Mouse (Mus musculus) liver, embryonic 16.5 days (tissue): Measurements from ENCODE around the gene Slc1a2. TPM values are rescaled to one million over a fixed set of nuclear protein-coding genes. Genes with fewer than 3 reads are reported as not detected.

Experiments
- ATAC-seq: fragments of 200-750 bp; cut with Nextera tagmentation; 2 replicates; pipeline ENCODE4 v1.8.0; 2017; ENCODE audit warnings: low read depth, mild to moderate bottlenecking, moderate number of reproducible peaks, moderate library complexity
- H3K27ac ChIP-seq: fragments of 300-500 bp; sonication (generic); 2 replicates; pipeline ENCODE4 v1.5.1; 2014; ENCODE audit warnings: mild to moderate bottlenecking, low read length
- H3K27me3 ChIP-seq: fragments of 300-500 bp; sonication (generic); 2 replicates; pipeline ENCODE4 v1.6.1; 2014; ENCODE audit warnings: low read depth, low read length, mixed read lengths; ENCODE audit not compliant: control insufficient read depth, insufficient read depth
- H3K36me3 ChIP-seq: fragments of 300-500 bp; sonication (generic); 2 replicates; pipeline ENCODE4 v1.6.1; 2014; ENCODE audit warnings: mild to moderate bottlenecking; ENCODE audit not compliant: control insufficient read depth, insufficient read depth
- H3K4me1 ChIP-seq: fragments of 300-500 bp; sonication (generic); 2 replicates; pipeline ENCODE4 v1.6.1; 2014; ENCODE audit warnings: low read depth, low read length, mixed read lengths; ENCODE audit not compliant: control insufficient read depth
- H3K4me2 ChIP-seq: fragments of 300-500 bp; sonication (generic); 2 replicates; pipeline ENCODE4 v1.6.1; 2014; ENCODE audit warnings: low read depth, low read length, mixed read lengths
- H3K4me3 ChIP-seq: fragments of 300-500 bp; sonication (generic); 2 replicates; pipeline ENCODE4 v1.5.1; 2014; ENCODE audit warnings: low read depth, mild to moderate bottlenecking, low read length
- H3K9ac ChIP-seq: fragments of 300-500 bp; sonication (generic); 2 replicates; pipeline ENCODE4 v1.6.1; 2014; ENCODE audit warnings: low read depth, low read length
- H3K9me3 ChIP-seq: fragments of 300-500 bp; sonication (generic); replicated peaks from 2 replicates; pipeline ENCODE4 v1.6.1; 2016; ENCODE audit warnings: low read length; ENCODE audit not compliant: control insufficient read depth
- WGBS: fragments of 180-500 bp; shearing (Covaris S2); extraction: QIAGEN DNeasy Blood & Tissue Kit; methylation state at CpG from one replicate; pipeline ENCODE4 v1.1.7; 2014; ENCODE audit not compliant: insufficient replicate concordance; 5-methylcytosine and 5-hydroxymethylcytosine counted together
- polyA plus RNA-seq: library from polyadenylated mRNA; unstranded; fragments of >200 nt; fragmentation: Nextera tagmentation; extraction: Ambion mirVana; gene quantifications from 2 replicates; pipeline ENCODE4 v1.2.1, GENCODE M21; 2015

Slc1a2 gene
- polyA plus RNA-seq, 1 experiment from 2014 or later = 1.5 TPM

- Histone ChIP-seq H3K9me3 (no peaks in the 10 kb centered on the region), H3K36me3 (no peaks in the 10 kb centered on the region), H3K27ac (no peak overlapping the region), H3K4me3 (no peak overlapping the region), H3K4me1 (no peaks in the 10 kb centered on the region), H3K9ac (no peak overlapping the region), H3K4me2 (no peak overlapping the region), H3K27me3 (no peaks in the 10 kb centered on the region; the same call in 1 of the 2 replicates)
- no peak for ATAC-seq
- WGBS = 51% methylated on average over 7 of the region's 7 CpGs
Observed at GRCm38 (mm10) chr2:102712678-102713628, 54.5 kb downstream of the Slc1a2 start.

- ATAC-seq = no peak
- 48% methylated on average over 2 of the region's 2 CpGs for WGBS
- no peaks in the 10 kb centered on the region for H3K9me3 ChIP-seq
Observed at GRCm38 (mm10) chr2:102714320-102714719, 55.9 kb downstream of the Slc1a2 start.

GRCm38 (mm10) chr2:102715754-102716153 lies 57.3 kb downstream of the Slc1a2 start:
- Histone ChIP-seq H3K9me3 (no peaks in the 10 kb centered on the region), H3K4me1 (no peaks in the 10 kb centered on the region), H3K4me2 (no peak overlapping the region), H3K9ac (no peak overlapping the region), H3K4me3 (no peak overlapping the region), H3K36me3 (no peaks in the 10 kb centered on the region), H3K27ac (no peak overlapping the region), H3K27me3 (no peaks in the 10 kb centered on the region; the same call in 1 of the 2 replicates)
- peak; percentile 67 for ATAC-seq
- 14% methylated on average over 1 of the region's 1 CpGs for WGBS

More at GRCm38 (mm10) chr2:102714320-102714719, 55.9 kb downstream of the Slc1a2 start:
- Histone ChIP-seq H3K4me3 (no peak overlapping the region), H3K27me3 (no peaks in the 10 kb centered on the region; the same call in 1 of the 2 replicates), H3K36me3 (no peaks in the 10 kb centered on the region), H3K27ac (no peak overlapping the region), H3K9ac (no peak overlapping the region), H3K4me2 (no peak overlapping the region), H3K4me1 (no peaks in the 10 kb centered on the region)

- Histone ChIP-seq H3K9ac (no peak overlapping the region), H3K27ac (no peak overlapping the region), H3K4me1 (no peaks in the 10 kb centered on the region; the same call in 1 of the 2 replicates), H3K4me2 (no peak overlapping the region), H3K4me3 (no peak overlapping the region), H3K36me3 (no peaks in the 10 kb centered on the region), H3K27me3 (no peaks in the 10 kb centered on the region), H3K9me3 (no peaks in the 10 kb centered on the region)
- peak; percentile 24; the same call in 1 of the 2 replicates for ATAC-seq
- WGBS = 37% methylated on average over 2 of the region's 2 CpGs
Observed at GRCm38 (mm10) chr2:102721859-102722258, 63.4 kb downstream of the Slc1a2 start.

- Histone ChIP-seq H3K4me3 (no peak overlapping the region), H3K4me2 (no peak overlapping the region)
- 62% methylated on average over 3 of the region's 3 CpGs for WGBS
Observed at GRCm38 (mm10) chr2:102725054-102725453, 66.6 kb downstream of the Slc1a2 start.

GRCm38 (mm10) chr2:102730386-102730785 lies 71.9 kb downstream of the Slc1a2 start:
- H3K36me3 ChIP-seq = no peaks in the 10 kb centered on the region
- H3K4me2 ChIP-seq = no peak overlapping the region
- no peaks in the 10 kb centered on the region for H3K4me1 ChIP-seq
- no peaks in the 10 kb centered on the region for H3K9me3 ChIP-seq
- no peak overlapping the region for H3K9ac ChIP-seq
- WGBS = 58% methylated on average over 5 of the region's 5 CpGs
- no peak overlapping the region for H3K27ac ChIP-seq
- ATAC-seq = no peak
- H3K4me3 ChIP-seq = no peak overlapping the region
- no peaks in the 10 kb centered on the region for H3K27me3 ChIP-seq

More at GRCm38 (mm10) chr2:102725054-102725453, 66.6 kb downstream of the Slc1a2 start:
- no peak overlapping the region for H3K9ac ChIP-seq
- ATAC-seq = no peak
- no peaks in the 10 kb centered on the region for H3K36me3 ChIP-seq
- no peaks in the 10 kb centered on the region for H3K9me3 ChIP-seq
- H3K4me1 ChIP-seq = no peaks in the 10 kb centered on the region; the same call in 1 of the 2 replicates
- no peak overlapping the region for H3K27ac ChIP-seq
- no peaks in the 10 kb centered on the region for H3K27me3 ChIP-seq

GRCm38 (mm10) chr2:102730788-102731187 lies 72.3 kb downstream of the Slc1a2 start:
- no peaks in the 10 kb centered on the region for H3K4me1 ChIP-seq
- H3K9ac ChIP-seq = no peak overlapping the region
- H3K4me3 ChIP-seq = no peak overlapping the region
- WGBS = 80% methylated on average over 8 of the region's 8 CpGs
- no peaks in the 10 kb centered on the region for H3K9me3 ChIP-seq
- ATAC-seq = no peak
- no peaks in the 10 kb centered on the region for H3K36me3 ChIP-seq
- H3K27ac ChIP-seq = no peak overlapping the region
- H3K27me3 ChIP-seq = no peaks in the 10 kb centered on the region
- no peak overlapping the region for H3K4me2 ChIP-seq

GRCm38 (mm10) chr2:102733128-102733527 lies 74.7 kb downstream of the Slc1a2 start:
- H3K4me3 ChIP-seq = no peak overlapping the region
- no peaks in the 10 kb centered on the region for H3K27me3 ChIP-seq
- no peak overlapping the region for H3K27ac ChIP-seq
- ATAC-seq = no peak
- no peaks in the 10 kb centered on the region for H3K36me3 ChIP-seq
- H3K4me2 ChIP-seq = no peak overlapping the region
- no peaks in the 10 kb centered on the region for H3K9me3 ChIP-seq
- no peaks in the 10 kb centered on the region for H3K4me1 ChIP-seq
- 77% methylated on average over 4 of the region's 4 CpGs for WGBS
- no peak overlapping the region for H3K9ac ChIP-seq

- Histone ChIP-seq H3K27me3 (no peaks in the 10 kb centered on the region), H3K36me3 (no peaks in the 10 kb centered on the region), H3K9ac (no peak overlapping the region), H3K4me3 (no peak overlapping the region), H3K27ac (no peak overlapping the region), H3K4me1 (no peaks in the 10 kb centered on the region), H3K4me2 (no peak overlapping the region), H3K9me3 (no peaks in the 10 kb centered on the region)
- WGBS = 47% methylated on average over 3 of the region's 3 CpGs
- peak; percentile 43; the same call in 1 of the 2 replicates for ATAC-seq
Observed at GRCm38 (mm10) chr2:102734055-102734454, 75.6 kb downstream of the Slc1a2 start.
